Mouse (Mus musculus) spleen, adult 12 weeks (tissue): ENCODE data around the gene Snf8.
A peak's percentile ranks its signal among the peaks of the same experiment; 100 is the strongest.

Experiments used
- DNase-seq: peaks from one replicate; pipeline ENCODE4 v3.0.0; 2022; ENCODE audit warnings: low spot score

The Snf8 gene

DNA sequence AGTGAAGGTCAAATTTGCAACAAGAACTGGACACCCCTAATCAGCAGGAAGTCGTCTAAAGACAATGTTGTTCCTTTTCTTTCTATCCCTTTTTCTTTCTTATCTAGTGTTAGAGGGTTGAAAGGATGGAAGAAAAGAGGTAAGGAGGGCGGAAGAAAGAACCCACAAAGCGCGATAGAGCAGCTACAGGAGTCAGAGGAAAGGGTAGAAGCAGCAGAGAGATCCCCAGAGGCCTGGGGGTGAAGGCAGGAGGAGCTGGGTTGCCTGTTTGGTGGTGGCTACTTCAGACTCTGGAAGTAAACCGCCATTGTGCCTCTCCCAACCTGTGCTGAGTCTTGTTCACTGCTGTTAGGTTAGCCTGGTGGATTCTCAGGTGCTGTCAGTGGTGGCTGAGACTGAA, 6.6 kb upstream of the Snf8 start:
- DNase-seq: no peak

DNA sequence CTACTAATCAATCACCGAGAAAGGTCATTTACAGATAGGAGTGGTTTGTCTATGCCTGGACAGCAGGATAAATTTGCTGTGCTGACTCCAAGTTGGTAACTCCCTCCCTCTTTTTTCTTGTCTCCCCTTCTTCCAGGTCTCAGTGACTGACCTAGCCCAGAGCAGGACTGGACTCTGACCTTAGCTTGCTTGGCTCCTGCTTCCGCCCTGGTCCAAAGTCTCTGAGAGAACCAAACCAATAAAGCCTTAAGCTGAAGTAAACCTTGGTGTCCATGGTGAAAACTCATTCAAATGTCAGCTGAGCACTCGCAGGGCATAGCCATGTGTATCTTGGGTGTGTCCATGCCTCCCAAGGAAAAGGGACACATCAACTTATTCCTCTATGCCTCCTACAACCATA, 4.1 kb upstream of the Snf8 start:
- DNase-seq: no peak

DNA sequence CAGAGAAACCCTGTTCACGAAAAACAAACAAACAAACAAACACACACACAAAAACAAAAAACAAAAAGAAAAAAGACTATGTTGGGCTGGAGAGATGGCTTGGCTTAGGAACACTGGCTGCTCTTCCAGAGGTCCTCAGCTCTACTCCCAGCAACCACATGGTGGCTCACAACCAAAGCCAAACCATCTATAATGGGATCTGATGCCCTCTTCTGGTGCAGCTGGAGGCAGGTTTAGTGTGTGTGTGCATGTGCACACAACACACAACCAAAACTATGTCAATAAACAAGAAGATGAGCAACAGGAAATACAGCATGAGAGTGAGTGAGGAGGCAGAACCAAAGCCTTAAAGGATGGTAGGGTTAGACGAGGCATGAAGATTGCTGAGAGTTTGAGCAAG, 3.0 kb upstream of the Snf8 start:
- no peak for DNase-seq

DNA sequence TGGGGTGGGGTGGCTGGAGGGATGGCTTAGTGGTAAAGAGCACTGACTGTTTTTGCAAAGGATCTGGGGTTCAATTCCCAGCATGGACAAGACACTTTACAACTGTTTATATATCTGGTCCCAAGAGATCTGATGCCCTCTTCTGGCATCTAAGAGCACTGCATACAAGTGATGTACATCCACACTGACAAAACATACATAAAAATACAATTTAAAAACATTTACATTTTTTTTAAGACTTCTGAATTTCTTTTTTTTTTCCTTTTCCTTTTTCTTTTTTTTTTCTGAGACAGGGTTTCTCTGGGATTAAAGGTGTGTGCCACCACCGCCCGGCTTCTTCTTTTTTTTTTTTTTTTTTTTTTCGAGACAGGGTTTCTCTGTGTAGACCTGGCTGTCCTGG, 1.4 kb upstream of the Snf8 start:
- DNase-seq: no peak

DNA sequence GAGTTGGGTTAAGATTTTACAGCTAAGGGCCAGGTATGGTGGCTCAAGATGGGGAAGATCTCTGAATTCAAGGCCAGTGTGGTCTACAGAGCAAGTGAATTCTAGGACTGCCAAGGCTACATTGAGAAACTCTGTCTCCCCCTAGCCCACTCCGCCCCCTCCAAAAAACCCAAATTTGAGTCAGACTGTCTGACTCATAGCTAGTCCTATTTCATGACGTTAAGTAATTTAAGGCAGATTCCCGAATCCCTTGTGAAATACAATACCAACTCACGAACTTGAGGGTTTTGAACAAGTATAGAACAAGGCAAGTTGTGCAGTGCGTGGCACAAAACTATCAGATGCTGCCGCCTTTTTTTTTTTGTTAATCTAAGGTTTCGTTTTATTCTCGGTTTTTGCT, 569 bp upstream of the Snf8 start:
- no peak for DNase-seq

DNA sequence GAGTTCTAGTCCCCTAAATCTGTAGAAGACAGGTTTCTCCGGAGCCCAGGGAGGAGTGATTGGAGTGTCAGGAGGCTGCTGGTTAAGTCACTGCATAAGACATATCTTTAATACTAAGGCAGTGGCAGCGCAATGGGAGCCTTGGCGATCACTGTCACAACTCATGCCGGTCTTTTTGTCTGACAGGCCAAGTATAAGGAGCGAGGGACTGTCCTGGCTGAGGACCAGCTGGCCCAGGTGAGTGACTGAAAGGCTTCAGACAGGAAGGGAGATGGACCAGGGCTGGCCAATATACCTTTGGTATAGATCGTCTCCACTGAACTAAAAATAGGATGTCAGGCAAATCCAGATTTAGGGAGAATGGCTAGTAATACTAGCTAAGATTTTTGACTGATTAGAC, 448 bp downstream of the Snf8 start:
- no peak for DNase-seq

DNA sequence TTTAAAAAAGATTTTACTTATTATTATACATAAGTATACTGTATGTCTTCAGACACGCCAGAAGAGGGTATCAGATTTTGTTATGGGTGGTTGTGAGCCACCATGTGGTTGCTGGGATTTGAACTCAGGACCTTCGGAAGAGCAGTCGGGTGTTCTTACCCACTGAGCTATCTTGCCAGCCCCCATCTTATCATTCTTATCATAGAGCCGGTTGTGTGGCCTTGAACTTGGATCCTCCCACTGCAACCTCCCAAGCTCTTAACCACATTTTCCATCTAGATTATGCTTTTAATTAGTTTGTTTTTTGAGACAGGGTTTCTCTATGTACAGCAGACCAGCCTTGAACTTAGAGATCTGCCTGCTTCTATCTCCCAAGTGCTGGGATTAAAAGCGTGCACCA, 2.8 kb downstream of the Snf8 start:
- no peak for DNase-seq

DNA sequence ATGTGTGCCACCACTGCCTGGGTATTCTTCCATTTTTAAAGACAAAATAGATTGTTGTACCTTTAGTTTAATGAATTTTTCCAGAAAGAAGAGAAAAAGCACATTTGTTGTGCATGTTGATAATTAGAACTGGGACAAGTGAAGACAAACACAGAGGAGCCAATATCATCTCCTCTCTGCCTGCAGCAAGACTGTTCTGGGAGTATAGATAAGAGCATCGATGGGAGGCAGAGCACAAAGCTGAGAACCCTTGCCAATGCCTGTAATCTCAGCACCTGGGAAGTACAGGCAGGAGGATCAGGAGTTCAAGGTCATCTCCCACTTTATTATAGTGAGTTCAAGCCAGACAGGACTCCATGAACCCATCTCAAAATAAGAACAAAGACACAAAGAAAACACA, 3.9 kb downstream of the Snf8 start:
- no peak for DNase-seq

DNA sequence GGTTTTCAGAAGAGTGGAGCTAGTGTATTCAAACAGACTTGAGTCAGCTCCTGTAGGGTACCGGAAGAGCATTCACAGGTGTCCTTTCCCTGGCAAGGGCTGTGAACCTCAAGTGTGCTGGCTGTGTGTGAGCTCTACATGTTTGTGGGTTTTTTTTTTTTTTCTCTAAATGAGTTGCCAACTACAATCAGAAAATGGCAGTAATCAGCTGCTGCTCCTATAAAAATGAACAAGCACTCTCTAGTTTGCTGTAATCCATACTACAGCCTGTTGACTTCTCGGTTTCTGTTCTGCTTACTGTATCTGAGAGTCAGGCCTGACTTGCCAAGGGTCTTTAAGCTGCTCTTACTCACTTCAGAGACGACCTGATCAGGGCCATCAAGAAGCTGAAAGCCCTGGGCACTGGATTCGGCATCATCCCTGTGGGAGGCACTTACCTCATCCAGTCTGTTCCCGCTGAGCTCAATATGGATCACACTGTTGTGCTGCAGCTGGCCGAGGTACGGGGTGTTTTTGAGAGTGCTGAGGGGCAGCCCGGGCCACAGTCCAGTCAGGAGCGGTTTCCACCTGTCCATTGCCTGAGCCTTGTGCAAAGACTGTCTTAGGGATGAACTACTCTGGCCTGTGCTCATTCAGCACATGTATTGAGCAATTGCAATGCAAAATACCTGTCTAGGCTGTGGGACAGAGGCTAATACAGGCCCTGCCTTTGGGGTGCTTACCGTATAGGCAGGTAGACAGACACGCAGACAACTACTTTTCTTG, 10.3 kb downstream of the Snf8 start:
- no peak for DNase-seq

DNA sequence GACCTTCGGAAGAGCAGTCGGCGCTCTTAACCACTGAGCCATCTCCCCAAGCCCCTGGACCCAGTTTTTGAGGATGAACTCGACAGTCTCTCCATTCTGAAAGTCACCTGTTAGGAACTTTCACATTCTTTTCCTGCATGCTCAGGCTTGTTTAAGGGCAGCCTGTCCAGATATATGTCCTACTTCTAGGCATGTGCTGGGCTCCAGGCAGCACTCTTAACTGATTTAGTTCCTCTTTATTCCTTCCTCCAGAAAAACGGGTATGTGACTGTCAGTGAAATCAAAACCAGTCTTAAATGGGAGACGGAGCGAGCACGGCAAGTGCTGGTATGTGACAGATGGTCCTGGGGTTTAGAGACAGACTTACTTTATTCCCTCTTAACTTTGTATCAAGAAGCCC, 11.3 kb downstream of the Snf8 start:
- no peak for DNase-seq

DNA sequence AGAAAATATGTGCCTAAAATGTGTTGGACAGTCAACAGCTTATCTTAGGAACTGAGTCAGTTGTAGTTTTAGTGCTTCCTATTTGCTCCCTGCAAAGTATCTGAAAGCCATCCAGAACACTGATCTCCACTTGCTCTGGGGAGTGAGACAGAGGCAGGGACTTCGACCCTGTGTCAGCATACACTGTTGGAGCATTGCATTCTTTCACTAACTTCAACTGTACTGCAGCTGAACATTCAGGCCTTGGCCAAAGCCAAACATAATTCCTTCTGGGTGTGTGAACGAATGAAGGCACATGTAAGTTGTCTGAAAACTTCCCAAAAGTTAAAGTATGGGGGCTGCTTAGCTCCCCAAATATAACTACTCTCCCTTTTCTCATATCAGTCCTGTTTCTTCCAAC, 12.1 kb downstream of the Snf8 start:
- no peak for DNase-seq

DNA sequence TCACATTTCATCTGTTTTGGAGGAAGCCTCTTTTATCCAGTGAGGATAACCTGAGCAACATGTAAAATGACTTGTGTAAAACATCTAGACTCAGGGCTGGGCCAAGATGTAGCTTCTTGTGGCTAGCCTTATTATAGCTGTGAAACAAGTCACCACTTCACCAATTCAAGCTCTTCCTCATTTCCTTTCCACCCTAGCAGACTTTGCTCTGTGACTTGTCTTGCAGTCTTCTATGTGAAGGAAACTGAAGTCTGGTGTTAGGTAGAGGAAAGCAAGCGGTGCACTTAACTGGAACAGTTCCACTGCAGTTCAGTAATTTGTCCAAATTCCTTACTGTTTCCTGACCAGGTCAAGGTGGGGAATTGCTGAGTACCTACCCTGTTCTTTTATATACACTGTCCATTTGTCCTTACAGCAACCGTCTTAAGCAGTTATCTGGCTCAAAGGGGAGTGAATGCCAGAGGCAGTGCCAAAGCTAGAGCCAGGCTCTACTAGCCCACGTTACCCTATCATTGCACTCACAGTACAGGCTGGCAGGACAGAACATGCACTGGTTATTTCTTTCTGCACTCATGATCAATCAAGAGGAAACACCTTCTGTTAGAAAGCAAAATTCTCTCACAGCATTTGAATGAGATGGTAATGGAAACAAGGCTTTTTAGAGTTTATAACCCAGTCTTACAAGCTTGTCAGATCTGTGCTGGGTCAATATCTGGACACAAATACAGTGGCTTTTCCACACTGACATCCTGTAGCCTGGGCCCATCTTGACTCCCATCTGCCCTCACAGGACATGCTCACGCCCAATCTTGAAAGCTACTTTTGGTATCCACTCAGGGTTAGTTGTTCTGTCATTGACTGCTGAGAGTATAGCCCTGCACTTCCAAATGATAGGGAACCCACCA, 13.0 kb downstream of the Snf8 start:
- no peak for DNase-seq

DNA sequence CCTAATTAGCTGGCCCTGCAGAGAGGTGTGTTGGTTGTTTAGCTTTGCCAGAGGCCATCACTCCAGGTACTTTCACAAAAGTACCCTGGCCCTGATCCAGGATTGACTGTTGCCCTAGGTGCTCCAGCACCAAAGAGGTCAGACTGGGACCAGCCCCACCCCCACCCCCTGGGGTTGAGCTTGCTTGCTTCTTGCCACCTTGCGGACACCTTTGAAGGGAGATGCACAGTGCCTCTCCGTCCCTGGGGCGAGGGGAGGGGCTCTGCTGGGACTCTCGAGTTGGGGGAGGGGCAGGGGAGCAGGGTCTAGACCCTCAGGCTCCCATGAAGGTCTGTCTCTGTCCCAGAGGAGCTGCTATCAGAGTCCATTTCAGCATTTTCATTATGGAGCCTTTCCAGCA, 15.3 kb downstream of the Snf8 start:
- no peak for DNase-seq

DNA sequence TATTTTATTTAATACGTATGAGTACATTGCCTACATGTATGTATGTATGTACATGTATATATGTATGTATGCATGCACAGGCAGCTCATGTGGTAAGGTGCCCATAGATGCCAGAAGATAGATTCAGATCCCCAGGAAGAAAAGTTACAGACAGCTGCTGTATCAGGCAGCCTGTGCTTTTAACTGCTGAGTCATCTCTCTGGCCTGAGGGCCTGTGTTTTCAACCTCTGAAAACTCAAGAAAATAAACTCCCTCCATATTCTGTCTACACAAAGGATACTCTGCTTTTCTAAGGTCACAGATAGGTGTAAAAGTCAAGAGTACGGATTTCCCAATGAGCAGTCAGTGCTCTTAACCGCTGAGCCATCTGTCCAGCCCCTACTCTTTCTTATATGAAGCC, 16.2 kb downstream of the Snf8 start:
- no peak for DNase-seq

DNA sequence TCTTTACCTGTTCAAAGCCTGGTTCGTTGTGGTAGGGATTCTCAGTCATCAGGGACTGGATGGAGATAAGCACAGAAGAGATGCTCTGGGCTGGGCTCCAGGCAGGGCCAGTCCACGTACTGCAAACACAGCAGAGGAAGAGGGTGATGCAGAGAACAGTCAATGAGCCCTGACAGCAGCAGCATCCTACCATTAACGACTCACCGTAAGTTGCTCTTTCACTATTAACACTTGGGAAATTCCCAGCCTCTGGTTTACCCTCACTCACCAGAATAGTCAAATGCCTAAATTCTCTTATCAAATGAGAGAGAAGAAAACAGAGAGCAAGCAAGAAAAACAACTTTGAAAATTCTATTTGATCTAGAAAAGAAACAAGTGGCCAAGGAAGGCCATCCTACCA, 23.6 kb downstream of the Snf8 start:
- DNase-seq: no peak

DNA sequence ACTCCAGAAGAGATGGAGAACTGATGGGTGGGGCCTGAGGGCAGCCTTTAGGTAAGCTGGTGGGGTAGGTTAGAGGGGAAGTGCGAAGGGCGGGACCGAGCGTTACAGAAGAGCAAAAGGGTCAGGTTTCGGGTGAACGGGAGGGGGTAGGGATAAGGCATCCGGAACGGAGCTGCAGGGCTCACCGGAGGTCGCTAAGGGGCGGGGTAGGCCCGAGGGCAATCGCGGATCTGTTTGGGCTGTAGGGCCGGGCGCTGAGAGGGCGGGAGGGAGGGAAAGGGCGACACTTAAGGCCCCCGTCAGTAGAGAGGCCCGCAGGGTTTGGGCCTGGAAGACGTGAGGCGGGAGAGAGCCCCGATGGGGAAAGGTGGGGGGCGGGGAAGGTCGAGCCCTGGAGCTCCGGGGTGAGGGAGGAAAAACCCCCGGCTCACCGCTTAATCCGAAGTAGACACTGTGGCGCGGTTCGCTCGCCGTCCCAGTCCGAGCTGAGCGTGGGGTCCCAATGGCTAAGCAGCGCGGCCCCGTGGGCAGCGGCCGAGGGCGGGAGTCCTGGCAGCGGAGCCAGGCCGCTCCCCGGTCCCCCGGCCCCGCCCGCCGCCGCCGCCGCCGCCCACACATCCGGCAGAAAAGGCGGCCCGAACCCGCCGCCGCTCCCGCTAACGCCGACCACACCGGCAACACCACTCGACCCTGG, 30.0 kb downstream of the Snf8 start:
- peak; percentile 21 for DNase-seq

DNA sequence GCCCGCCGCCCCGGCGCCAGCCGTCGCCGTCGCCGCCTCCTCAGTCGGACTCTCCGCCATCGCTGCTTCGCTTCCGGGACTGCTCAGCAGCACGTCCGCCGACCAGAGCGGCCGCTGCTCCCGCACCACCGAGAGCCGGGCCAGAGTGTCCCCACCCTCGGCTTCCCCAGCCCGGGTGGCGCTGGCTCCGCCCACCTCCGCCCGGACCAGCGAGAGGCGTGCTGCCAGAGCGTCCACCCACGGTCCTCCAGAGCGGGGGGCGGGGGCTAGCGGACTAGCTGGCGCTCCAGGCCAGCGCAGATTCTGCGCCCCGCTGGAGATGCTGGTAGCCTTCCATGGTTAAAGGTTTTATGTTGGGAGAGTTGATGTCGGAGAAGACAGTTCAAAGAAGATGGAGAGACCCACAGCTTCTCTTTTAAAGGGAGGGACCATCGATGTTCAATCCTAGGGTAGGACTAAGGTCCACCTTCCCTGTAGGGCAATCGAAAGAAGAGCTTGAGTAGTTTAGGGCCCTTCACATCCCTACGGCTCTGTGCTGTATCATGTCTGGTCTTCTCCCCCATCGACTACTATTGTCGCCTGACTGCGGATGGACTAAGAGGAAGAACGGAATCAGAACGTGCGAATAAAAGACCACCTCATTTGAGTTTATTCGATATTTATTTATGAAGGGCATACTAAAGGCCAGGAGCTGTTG, 30.7 kb downstream of the Snf8 start, which contains the start of gene Ube2z:
Gene Ube2z (minus strand): TSS at position 174 of the 697 bp plus-strand sequence.
- DNase-seq: peak; percentile 95

DNA sequence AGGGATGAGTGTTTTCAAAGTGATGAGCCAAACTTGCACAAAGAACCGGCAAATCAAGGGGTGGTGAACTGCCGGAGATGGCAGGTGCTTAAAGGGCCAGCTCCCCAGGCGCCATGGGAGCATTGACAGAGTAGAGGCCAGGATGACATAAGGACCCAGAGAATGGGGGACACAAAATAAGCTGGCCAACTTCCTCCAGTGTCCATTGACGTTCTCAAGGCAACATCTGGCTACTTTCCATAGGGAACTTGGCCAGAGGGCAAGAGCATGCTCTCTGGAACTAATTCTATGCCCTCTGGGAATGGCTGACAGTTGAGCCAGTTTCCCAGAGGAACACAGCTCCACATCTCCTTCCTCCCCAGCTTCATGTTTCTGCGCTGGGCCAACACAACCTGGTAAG, 33.5 kb downstream of the Snf8 start:
- DNase-seq: no peak

DNA sequence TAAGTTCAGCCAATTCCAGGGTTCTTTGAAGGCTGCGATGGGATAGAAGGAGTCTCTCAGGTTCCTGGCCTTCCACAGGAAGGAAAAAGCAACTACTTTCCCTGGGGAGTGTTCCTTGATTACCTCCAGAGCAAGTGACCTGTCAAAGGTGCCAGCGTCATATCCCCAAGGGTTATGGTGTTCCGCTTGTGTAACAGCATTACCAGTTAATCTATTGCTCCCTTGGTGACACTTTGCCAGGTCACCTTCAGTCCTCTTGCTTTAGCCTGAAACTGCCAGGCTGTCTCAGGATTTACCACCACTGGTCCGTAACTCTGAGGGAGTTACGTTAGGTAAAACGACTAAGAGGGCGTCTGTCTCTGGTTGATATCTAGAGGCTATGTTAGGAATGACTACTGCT, 35.7 kb downstream of the Snf8 start:
- DNase-seq: no peak

DNA sequence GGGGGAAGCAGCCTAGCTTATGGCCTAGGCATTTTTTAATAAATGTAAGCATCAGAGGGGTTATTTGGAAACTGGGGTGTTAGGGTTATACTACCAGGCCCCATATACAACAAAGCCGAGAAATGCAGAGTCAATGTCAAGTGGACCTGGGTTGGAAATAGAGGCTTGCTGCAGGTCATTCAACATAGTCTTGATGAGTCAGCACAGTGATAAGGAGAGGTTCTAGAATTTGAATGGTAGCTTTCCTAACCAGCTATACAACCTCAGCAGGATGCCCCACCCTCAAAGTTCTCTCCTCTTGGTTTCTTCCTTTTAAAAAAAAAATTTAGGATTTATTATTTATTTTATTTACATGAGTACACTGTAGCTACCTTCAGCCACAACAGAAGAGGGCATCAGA, 36.3 kb downstream of the Snf8 start:
- DNase-seq: no peak

DNA sequence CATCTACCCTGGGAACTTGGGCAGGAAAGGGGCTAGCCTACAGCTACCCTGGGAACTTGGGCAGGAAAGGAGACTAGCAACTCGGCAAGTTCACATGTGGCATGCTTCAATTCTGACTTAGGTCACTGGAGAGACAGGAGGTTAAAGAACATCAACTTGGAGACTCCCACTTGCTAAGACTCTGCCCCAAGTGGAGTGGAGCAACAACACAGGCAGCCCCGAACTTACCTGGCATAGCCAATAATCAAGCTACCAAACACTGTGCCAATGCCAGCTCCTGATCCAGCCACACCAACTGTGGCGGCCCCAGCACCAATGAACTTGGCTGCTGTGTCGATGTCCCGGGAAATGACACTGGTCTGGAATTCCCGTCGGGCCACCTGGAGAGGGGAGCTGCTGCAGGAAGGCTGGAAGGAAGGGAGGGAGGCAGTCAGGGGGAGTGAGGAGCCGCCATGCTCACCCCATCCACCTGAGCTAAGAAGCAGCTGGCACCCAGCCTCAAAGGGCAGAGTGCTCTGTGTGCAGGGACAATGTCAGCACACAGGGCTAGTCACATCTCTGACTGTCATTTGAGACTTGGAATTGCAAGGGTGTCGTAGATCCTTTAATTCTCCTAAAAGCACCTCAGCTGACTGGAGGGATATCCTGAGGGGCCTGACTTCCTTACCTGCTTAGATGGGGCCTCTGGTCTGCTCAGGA, 38.8 kb downstream of the Snf8 start:
- no peak for DNase-seq
